Mouse (Mus musculus): ENCODE measurements at regions not wholly inside any gene's neighbourhood (a gene's known extent, or its start where the extent isn't known, plus 50 kb on each side); places are given as distances from the start of the nearest gene placed in this dataset.
A peak's percentile ranks its signal among the peaks of the same experiment; 100 is the strongest.

DNA sequence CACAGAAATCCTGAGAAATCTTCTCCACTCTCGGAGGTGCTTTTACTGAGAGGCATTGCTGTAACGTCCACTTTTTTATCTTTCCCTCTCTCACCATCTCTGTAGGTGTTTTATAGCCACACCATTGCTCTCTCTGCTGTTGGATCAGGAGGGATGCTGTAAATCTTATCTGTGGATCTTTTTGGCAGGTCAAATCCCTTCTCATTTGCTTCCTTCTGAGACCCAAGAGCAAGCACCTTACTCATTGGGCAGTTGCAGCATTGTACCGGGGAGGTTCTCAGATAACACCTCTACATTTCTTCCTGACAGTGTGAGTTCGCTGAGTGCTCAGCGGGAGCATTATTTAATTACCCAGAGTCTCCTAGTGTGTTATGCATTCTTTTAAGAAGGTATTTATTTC, 75.5 kb upstream of the Acpp start:
- Histone ChIP-seq H3K36me3 (ENCODE audit: control insufficient read depth in 1 of 2, insufficient read depth in 2 of 2, low read length in 2 of 2) (no peaks in the 10 kb centered on the region), H3K27ac (ENCODE audit: control insufficient read depth, low read depth, low read length) (no peak overlapping the region), H3K4me1 (ENCODE audit: control insufficient read depth in 1 of 2, insufficient read depth in 2 of 2, low read length in 2 of 2) (no peaks in the 10 kb centered on the region; a peak in 1 of 4 replicates), H3K4me3 (ENCODE audit: control insufficient read depth in 1 of 2, insufficient read depth in 1 of 2, low read depth in 2 of 2, low read length in 2 of 2) (no peak overlapping the region), H3K9ac (ENCODE audit: control insufficient read depth, low read depth, low read length, poor library complexity, severe bottlenecking) (no peak overlapping the region), H3K79me2 (ENCODE audit: control insufficient read depth, insufficient read depth, low read length, poor library complexity) (no peaks in the 10 kb centered on the region), H3K9me3 (replicated peaks; ENCODE audit: insufficient read depth, low read length) (no peaks in the 10 kb centered on the region), H3K27me3 (ENCODE audit: control insufficient read depth in 1 of 2, insufficient read depth in 2 of 2, low read length in 2 of 2) (no peaks in the 10 kb centered on the region)
- no peak for DNase-seq (ENCODE audit: low read depth, low spot score)
- no peak for TF ChIP-seq UBTF (IDR thresholded peaks at IDR 0.05; ENCODE audit: borderline replicate concordance, insufficient read depth, low read depth, low read length)
- no peak for TF ChIP-seq MYB (IDR thresholded peaks at IDR 0.05; ENCODE audit: low read depth, low read length)
- TF ChIP-seq BHLHE40 (IDR thresholded peaks at IDR 0.05; ENCODE audit: borderline replicate concordance, low read depth, low read length), result no peak

DNA sequence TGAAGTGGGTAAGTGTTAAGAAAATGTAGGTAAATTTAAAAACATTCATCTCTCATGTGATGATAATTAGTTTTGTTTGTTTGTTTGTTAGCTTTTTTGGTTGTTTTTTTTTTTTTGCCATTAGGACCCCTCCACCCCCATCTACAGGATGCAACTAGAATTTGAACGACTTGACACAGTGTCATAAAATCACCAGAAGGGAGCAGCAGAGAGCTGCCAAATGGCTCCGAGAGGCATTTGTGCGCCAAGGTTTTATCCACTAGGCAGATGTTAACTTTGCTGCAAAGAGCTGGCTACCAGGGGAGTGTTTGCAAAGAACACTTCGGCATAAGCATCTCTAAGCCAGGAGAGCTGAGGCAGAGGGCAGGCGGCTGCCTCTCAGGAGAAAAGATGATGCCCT, 72.7 kb upstream of the Acpp start:
- no peaks in the 10 kb centered on the region for H3K79me2 ChIP-seq (ENCODE audit: control insufficient read depth, insufficient read depth, low read length, poor library complexity)
- H3K9me3 ChIP-seq (replicated peaks; ENCODE audit: insufficient read depth, low read length), result no peaks in the 10 kb centered on the region
- DNase-seq (ENCODE audit: low read depth, low spot score), result peak; percentile 85
- no peaks in the 10 kb centered on the region for H3K27me3 ChIP-seq (ENCODE audit: control insufficient read depth in 1 of 2, insufficient read depth in 2 of 2, low read length in 2 of 2)
- H3K9ac ChIP-seq (ENCODE audit: control insufficient read depth, low read depth, low read length, poor library complexity, severe bottlenecking), result no peak overlapping the region
- TF ChIP-seq NELFE (IDR thresholded peaks at IDR 0.05; ENCODE audit: low read depth, low read length), result no peak
- 0 out of 2 replicates have a peak, but pooled peaks have one; percentile 17 for TF ChIP-seq MAFK (IDR thresholded peaks at IDR 0.05; ENCODE audit: borderline replicate concordance, low read depth, low read length)
- TF ChIP-seq ETS1 (IDR thresholded peaks at IDR 0.05; ENCODE audit: low read depth, low read length), result 0 out of 2 replicates have a peak, but pooled peaks have one; percentile 13
- TF ChIP-seq POLR2A (IDR thresholded peaks at IDR 0.05; ENCODE audit: control insufficient read depth in 1 of 2, insufficient read depth in 1 of 2, low read depth in 1 of 2, low read length in 2 of 2, poor library complexity in 1 of 2), result no peak
- TF ChIP-seq MXI1 (IDR thresholded peaks at IDR 0.05; ENCODE audit: low read depth, low read length), result 0 out of 2 replicates have a peak, but pooled peaks have one; percentile 7
- TF ChIP-seq ZNF384 (IDR thresholded peaks at IDR 0.05; ENCODE audit: low read depth, low read length), result peak; percentile 30; the same call in 1 of the 2 replicates
- TF ChIP-seq RAD21 (IDR thresholded peaks at IDR 0.05; ENCODE audit: low read depth, low read length), result peak; percentile 78
- no peak for TF ChIP-seq POLR2AphosphoS2 (IDR thresholded peaks at IDR 0.05; ENCODE audit: low read length)
- TF ChIP-seq CTCF (IDR thresholded peaks at IDR 0.05 in 2 of 3, conservative IDR thresholded peaks at IDR 0.05 in 1 of 3; ENCODE audit: control insufficient read depth in 1 of 3, insufficient read depth in 1 of 3, low read depth in 2 of 3, low read length in 3 of 3, poor library complexity in 1 of 3, severe bottlenecking in 1 of 3), result peak; percentile 60 to 82 (median 68)
- TF ChIP-seq ZC3H11A (IDR thresholded peaks at IDR 0.05; ENCODE audit: low read depth, low read length), result peak; percentile 62
- TF ChIP-seq HCFC1 (IDR thresholded peaks at IDR 0.05; ENCODE audit: low read depth, low read length), result peak; percentile 33; the same call in 1 of the 2 replicates
- TF ChIP-seq EP300 (IDR thresholded peaks at IDR 0.05; ENCODE audit: low read depth in 1 of 2, low read length in 2 of 2), result no peak
- no peak for TF ChIP-seq MYB (IDR thresholded peaks at IDR 0.05; ENCODE audit: low read depth, low read length)
- no peak for TF ChIP-seq MYC (IDR thresholded peaks at IDR 0.05; ENCODE audit: low read depth, low read length)
- 0 out of 2 replicates have a peak, but pooled peaks have one; percentile 24 for TF ChIP-seq BHLHE40 (IDR thresholded peaks at IDR 0.05; ENCODE audit: borderline replicate concordance, low read depth, low read length)
- TF ChIP-seq ZKSCAN1 (IDR thresholded peaks at IDR 0.05; ENCODE audit: low read depth, low read length), result no peak
- peak; percentile 71 for TF ChIP-seq SMC3 (IDR thresholded peaks at IDR 0.05; ENCODE audit: low read depth, low read length)
- 0 out of 2 replicates have a peak, but pooled peaks have one; percentile 12 for TF ChIP-seq TCF12 (IDR thresholded peaks at IDR 0.05; ENCODE audit: low read depth, low read length)
- TF ChIP-seq KAT2A (conservative IDR thresholded peaks at IDR 0.05; ENCODE audit: low read depth, low read length), result no peak
- TF ChIP-seq E2F4 (IDR thresholded peaks at IDR 0.05; ENCODE audit: borderline replicate concordance, low read depth, low read length), result no peak
- no peak for TF ChIP-seq TBP (IDR thresholded peaks at IDR 0.05; ENCODE audit: low read depth, low read length)
- TF ChIP-seq MAZ (IDR thresholded peaks at IDR 0.05; ENCODE audit: low read depth, low read length), result 0 out of 2 replicates have a peak, but pooled peaks have one; percentile 25
- TF ChIP-seq SIN3A (IDR thresholded peaks at IDR 0.05; ENCODE audit: low read length), result peak; percentile 49; the same call in 1 of the 2 replicates
- H3K36me3 ChIP-seq (ENCODE audit: control insufficient read depth in 1 of 2, insufficient read depth in 2 of 2, low read length in 2 of 2), result no peaks in the 10 kb centered on the region
- peaks cover 0 to 3% of the 10 kb centered on the region in 2 experiments; a peak in 1 of 4 replicates for H3K4me1 ChIP-seq (ENCODE audit: control insufficient read depth in 1 of 2, insufficient read depth in 2 of 2, low read length in 2 of 2)
- H3K4me3 ChIP-seq (ENCODE audit: control insufficient read depth in 1 of 2, insufficient read depth in 1 of 2, low read depth in 2 of 2, low read length in 2 of 2), result peak overlapping the region; percentile 38 to 62; a peak in 3 of 4 replicates
- no peak overlapping the region for H3K27ac ChIP-seq (ENCODE audit: control insufficient read depth, low read depth, low read length)

Measured in MEL (cell line).